Mouse (Mus musculus): ENCODE data around the gene Mustn1. TPM values are rescaled to one million over a fixed set of nuclear protein-coding genes. Genes with fewer than 3 reads are reported as not detected.
A peak's percentile ranks its signal among the peaks of the same experiment; 100 is the strongest.

Mustn1 gene
- total and polyA plus RNA-seq, 2 experiments from 2014 or later, result 1.0 TPM

- Histone ChIP-seq H3K4me1 (ENCODE audit: insufficient read depth, low read length) (no peaks in the 10 kb centered on the region), H3K27ac (ENCODE audit: low read depth, low read length) (no peak overlapping the region), H3K4me2 (ENCODE audit: low read depth, low read length, poor library complexity, severe bottlenecking) (no peak overlapping the region), H3K9ac (replicated peaks; ENCODE audit: low read length, poor library complexity, severe bottlenecking) (no peak overlapping the region), H3K27me3 (ENCODE audit: insufficient read depth, low read length) (no peaks in the 10 kb centered on the region), H3K36me3 (ENCODE audit: insufficient read depth, low read length) (no peaks in the 10 kb centered on the region), H3K4me3 (ENCODE audit: low read depth, low read length) (no peak overlapping the region), H3K9me3 (ENCODE audit: low read length) (no peaks in the 10 kb centered on the region)
- WGBS, result 82% methylated on average over 5 of the region's 5 CpGs
- ATAC-seq (ENCODE audit: low FRiP score) (no peak), DNase-seq (ENCODE audit: low spot score) (no peak)
- TF ChIP-seq CTCF (IDR thresholded peaks at IDR 0.05), result no peak
Measured at GRCm38 (mm10) chr14:30913404-30913803, 34.4 kb downstream of the Mustn1 start.

GRCm38 (mm10) chr14:30916516-30916915, 37.5 kb downstream of the Mustn1 start:
- Histone ChIP-seq H3K36me3 (ENCODE audit: insufficient read depth, low read length) (no peaks in the 10 kb centered on the region), H3K27me3 (ENCODE audit: insufficient read depth, low read length) (no peaks in the 10 kb centered on the region), H3K4me1 (ENCODE audit: insufficient read depth, low read length) (no peaks in the 10 kb centered on the region), H3K9ac (replicated peaks; ENCODE audit: low read length, poor library complexity, severe bottlenecking) (no peak overlapping the region), H3K9me3 (ENCODE audit: low read length) (no peaks in the 10 kb centered on the region), H3K4me3 (ENCODE audit: low read depth, low read length) (no peak overlapping the region), H3K4me2 (ENCODE audit: low read depth, low read length, poor library complexity, severe bottlenecking) (no peak overlapping the region), H3K27ac (ENCODE audit: low read depth, low read length) (no peak overlapping the region)
- TF ChIP-seq CTCF (IDR thresholded peaks at IDR 0.05), result no peak
- 87% methylated on average over 1 of the region's 1 CpGs for WGBS
- no peak for DNase-seq (ENCODE audit: low spot score)
- no peak for ATAC-seq (ENCODE audit: low FRiP score)

- no peak overlapping the region for H3K4me3 ChIP-seq (ENCODE audit: low read depth, low read length)
- 52% methylated on average over 8 of the region's 8 CpGs for WGBS
- H3K4me2 ChIP-seq (ENCODE audit: low read depth, low read length, poor library complexity, severe bottlenecking), result no peak overlapping the region
- H3K9ac ChIP-seq (replicated peaks; ENCODE audit: low read length, poor library complexity, severe bottlenecking), result no peak overlapping the region
- DNase-seq (ENCODE audit: low spot score) (peak; percentile 21), ATAC-seq (ENCODE audit: low FRiP score) (no peak; the same call in 1 of the 2 replicates)
- H3K27me3 ChIP-seq (ENCODE audit: insufficient read depth, low read length), result no peaks in the 10 kb centered on the region
- H3K4me1 ChIP-seq (ENCODE audit: insufficient read depth, low read length), result no peaks in the 10 kb centered on the region
- H3K9me3 ChIP-seq (ENCODE audit: low read length), result no peaks in the 10 kb centered on the region
- H3K36me3 ChIP-seq (ENCODE audit: insufficient read depth, low read length), result no peaks in the 10 kb centered on the region
- no peak for TF ChIP-seq CTCF (IDR thresholded peaks at IDR 0.05)
- H3K27ac ChIP-seq (ENCODE audit: low read depth, low read length), result no peak overlapping the region
Measured at GRCm38 (mm10) chr14:30922053-30922670, 43.2 kb downstream of the Mustn1 start.

- Histone ChIP-seq H3K4me3 (ENCODE audit: low read depth, low read length) (no peak within 1 kb of the TSS), H3K4me1 (ENCODE audit: insufficient read depth, low read length) (no peaks in the 10 kb centered on the region), H3K9me3 (ENCODE audit: low read length) (no peaks in the 10 kb centered on the region), H3K36me3 (ENCODE audit: insufficient read depth, low read length) (no peaks in the 10 kb centered on the region), H3K27me3 (ENCODE audit: insufficient read depth, low read length) (no peaks in the 10 kb centered on the region), H3K9ac (replicated peaks; ENCODE audit: low read length, poor library complexity, severe bottlenecking) (no peak within 1 kb of the TSS), H3K4me2 (ENCODE audit: low read depth, low read length, poor library complexity, severe bottlenecking) (no peak within 1 kb of the TSS), H3K27ac (ENCODE audit: low read depth, low read length) (0 out of 2 replicates have a peak within 1 kb of the TSS, but pooled peaks have one; percentile 12)
- DNase-seq (ENCODE audit: low spot score), result peak; percentile 65
- no peak for TF ChIP-seq CTCF (IDR thresholded peaks at IDR 0.05)
- ATAC-seq (ENCODE audit: low FRiP score), result peak; percentile 58
- WGBS, result 58% methylated on average over 6 of the region's 6 CpGs
Measured at GRCm38 (mm10) chr14:30923375-30924105, 44.5 kb downstream of the Mustn1 start, which contains the start of gene Itih3. Itih3 (minus strand) TSS chr14:30923760.

GRCm38 (mm10) chr14:30925492-30925891, 46.5 kb downstream of the Mustn1 start:
- TF ChIP-seq CTCF (IDR thresholded peaks at IDR 0.05), result no peak
- Histone ChIP-seq H3K27ac (ENCODE audit: low read depth, low read length) (no peak overlapping the region), H3K4me1 (ENCODE audit: insufficient read depth, low read length) (no peaks in the 10 kb centered on the region), H3K9ac (replicated peaks; ENCODE audit: low read length, poor library complexity, severe bottlenecking) (no peak overlapping the region), H3K4me2 (ENCODE audit: low read depth, low read length, poor library complexity, severe bottlenecking) (no peak overlapping the region), H3K4me3 (ENCODE audit: low read depth, low read length) (no peak overlapping the region), H3K27me3 (ENCODE audit: insufficient read depth, low read length) (no peaks in the 10 kb centered on the region), H3K36me3 (ENCODE audit: insufficient read depth, low read length) (no peaks in the 10 kb centered on the region), H3K9me3 (ENCODE audit: low read length) (no peaks in the 10 kb centered on the region)
- no peak for ATAC-seq (ENCODE audit: low FRiP score)
- WGBS, result 88% methylated on average over 3 of the region's 3 CpGs
- no peak for DNase-seq (ENCODE audit: low spot score)

- no peak overlapping the region for H3K9ac ChIP-seq (replicated peaks; ENCODE audit: low read length, poor library complexity, severe bottlenecking)
- H3K27me3 ChIP-seq (ENCODE audit: insufficient read depth, low read length), result no peaks in the 10 kb centered on the region
- no peak overlapping the region for H3K27ac ChIP-seq (ENCODE audit: low read depth, low read length)
- H3K4me2 ChIP-seq (ENCODE audit: low read depth, low read length, poor library complexity, severe bottlenecking), result no peak overlapping the region
- H3K4me3 ChIP-seq (ENCODE audit: low read depth, low read length), result no peak overlapping the region
- no peaks in the 10 kb centered on the region for H3K36me3 ChIP-seq (ENCODE audit: insufficient read depth, low read length)
- TF ChIP-seq CTCF (IDR thresholded peaks at IDR 0.05), result no peak
- H3K9me3 ChIP-seq (ENCODE audit: low read length), result no peaks in the 10 kb centered on the region
- ATAC-seq (ENCODE audit: low FRiP score) (no peak), DNase-seq (ENCODE audit: low spot score) (no peak)
- 93% methylated on average over 4 of the region's 4 CpGs for WGBS
- no peaks in the 10 kb centered on the region for H3K4me1 ChIP-seq (ENCODE audit: insufficient read depth, low read length)
Measured at GRCm38 (mm10) chr14:30930386-30930785, 51.4 kb downstream of the Mustn1 start.

Other genes starting within 250 kb of the Mustn1 start
- gene Rft1, start 224.8 kb upstream of the Mustn1 start, total RNA-seq (2014; rRNA removed), result 12.3 and 12.6 TPM in 2 replicates
- gene Rft1, start 224.8 kb upstream of the Mustn1 start, polyA plus RNA-seq (2015; fragmentation: Nextera tagmentation; extraction: Ambion mirVana), result 9.6 TPM in 2 replicates
- 9.2 and 13.7 TPM in 2 replicates for gene Sfmbt1, start 164.4 kb upstream of the Mustn1 start, total RNA-seq (2014; rRNA removed)
- 14.0 and 16.2 TPM in 2 replicates for gene Sfmbt1, start 164.4 kb upstream of the Mustn1 start, polyA plus RNA-seq (2015; fragmentation: Nextera tagmentation; extraction: Ambion mirVana)
- 15.0 and 16.9 TPM in 2 replicates for gene Tmem110, start 53.6 kb upstream of the Mustn1 start, total RNA-seq (2014; rRNA removed)
- 14.3 and 14.5 TPM in 2 replicates for gene Tmem110, start 53.6 kb upstream of the Mustn1 start, polyA plus RNA-seq (2015; fragmentation: Nextera tagmentation; extraction: Ambion mirVana)
- gene Itih4, start 7.3 kb downstream of the Mustn1 start, total RNA-seq (2014; rRNA removed), result not detected in 2 replicates
- gene Itih4, start 7.3 kb downstream of the Mustn1 start, polyA plus RNA-seq (2015; fragmentation: Nextera tagmentation; extraction: Ambion mirVana), result not detected in 2 replicates
- gene Itih3, start 44.6 kb downstream of the Mustn1 start, total RNA-seq (2014; rRNA removed), result 4.5 and 5.3 TPM in 2 replicates
- gene Itih3, start 44.6 kb downstream of the Mustn1 start, polyA plus RNA-seq (2015; fragmentation: Nextera tagmentation; extraction: Ambion mirVana), result 5.6 and 6.1 TPM in 2 replicates
- gene Itih1, start 64.1 kb downstream of the Mustn1 start, total RNA-seq (2014; rRNA removed), result not detected in 2 replicates
- not detected in 2 replicates for gene Itih1, start 64.1 kb downstream of the Mustn1 start, polyA plus RNA-seq (2015; fragmentation: Nextera tagmentation; extraction: Ambion mirVana)
- 15.6 and 17.7 TPM in 2 replicates for gene Nek4, start 72.2 kb downstream of the Mustn1 start, total RNA-seq (2014; rRNA removed)
- 12.8 and 13.8 TPM in 2 replicates for gene Nek4, start 72.2 kb downstream of the Mustn1 start, polyA plus RNA-seq (2015; fragmentation: Nextera tagmentation; extraction: Ambion mirVana)
- gene Glt8d1, start 122.2 kb downstream of the Mustn1 start, total RNA-seq (2014; rRNA removed), result 39.2 and 51.3 TPM in 2 replicates
- gene Glt8d1, start 122.2 kb downstream of the Mustn1 start, polyA plus RNA-seq (2015; fragmentation: Nextera tagmentation; extraction: Ambion mirVana), result 42.9 and 49.6 TPM in 2 replicates
- gene Spcs1, start 122.5 kb downstream of the Mustn1 start, total RNA-seq (2014; rRNA removed), result 244 and 256 TPM in 2 replicates
- gene Spcs1, start 122.5 kb downstream of the Mustn1 start, polyA plus RNA-seq (2015; fragmentation: Nextera tagmentation; extraction: Ambion mirVana), result 408 and 415 TPM in 2 replicates
- gene Pbrm1, start 139.9 kb downstream of the Mustn1 start, total RNA-seq (2014; rRNA removed), result 51.2 and 81.5 TPM in 2 replicates
- 71.3 and 84.8 TPM in 2 replicates for gene Pbrm1, start 139.9 kb downstream of the Mustn1 start, polyA plus RNA-seq (2015; fragmentation: Nextera tagmentation; extraction: Ambion mirVana)
- 37.8 and 42.8 TPM in 2 replicates for gene Gnl3, start 140.0 kb downstream of the Mustn1 start, total RNA-seq (2014; rRNA removed)
- gene Gnl3, start 140.0 kb downstream of the Mustn1 start, polyA plus RNA-seq (2015; fragmentation: Nextera tagmentation; extraction: Ambion mirVana), result 57.7 and 70.5 TPM in 2 replicates
- 3.2 and 4.3 TPM in 2 replicates for gene Smim4, start 249.8 kb downstream of the Mustn1 start, total RNA-seq (2014; rRNA removed)
- 41.6 and 47.5 TPM in 2 replicates for gene Smim4, start 249.8 kb downstream of the Mustn1 start, polyA plus RNA-seq (2015; fragmentation: Nextera tagmentation; extraction: Ambion mirVana)

All from midbrain, postnatal 0 days (tissue).